Comparison of ENCODE assay signal across 13 mouse cellular contexts in genomic region chr15:92441630-92442180, GRCm38 (mm10). TPM values are rescaled to one million over a fixed set of nuclear protein-coding genes. Genes with fewer than 3 reads are reported as not detected.
DNase-seq lines count a peak whose midpoint lies in the region; ATAC-seq and TF ChIP-seq lines count a peak whose summit lies in the region.
"Had no signal": no experiment of that assay in that cellular context is flagged by ENCODE, and none has a peak within 500 bp of the region (broad histone marks: within the 10 kb centered on the region; RNA-seq: fewer than 3 reads in every experiment).

No protein-coding gene starts in this region.

- H3K4me3 ChIP-seq in kidney, postnatal 0 days (replicated peaks; ENCODE audit: low read depth, low read length): no peak overlapping the region
- no peak overlapping the region for H3K4me3 ChIP-seq in kidney, adult 2 months (ENCODE audit: insufficient read depth, low read depth, low read length)
- no peak overlapping the region for H3K4me3 ChIP-seq in hindbrain, embryonic 14.5 days (replicated peaks; ENCODE audit: low read length)
- no peak overlapping the region for H3K4me3 ChIP-seq in neural tube, embryonic 11.5 days (ENCODE audit: low read depth, low read length)
- H3K4me3 ChIP-seq: liver, embryonic 15.5 days had no signal

- H3K9ac ChIP-seq in kidney, postnatal 0 days (ENCODE audit: low read depth, low read length): no peak overlapping the region
- H3K9ac ChIP-seq in hindbrain, embryonic 14.5 days: peak overlapping the region; percentile 12
- H3K9ac ChIP-seq in neural tube, embryonic 11.5 days (ENCODE audit: low read length): no peak overlapping the region
- H3K9ac ChIP-seq: liver, embryonic 15.5 days had no signal

- TF ChIP-seq CTCF in kidney, postnatal 0 days (IDR thresholded peaks at IDR 0.05; ENCODE audit: low read depth): no peak
- TF ChIP-seq CTCF in kidney, adult 2 months (conservative IDR thresholded peaks at IDR 0.05; ENCODE audit: insufficient read depth, insufficient read length, low read depth, low read length): no peak

- no peak for ATAC-seq in kidney, postnatal 0 days (replicated peaks; ENCODE audit: low FRiP score, low read depth)
- ATAC-seq in hindbrain, embryonic 14.5 days (ENCODE audit: low FRiP score): no peak
- ATAC-seq in neural tube, embryonic 11.5 days (ENCODE audit: insufficient read depth, low FRiP score, low TSS enrichment): no peak

- H3K9me3 ChIP-seq in kidney, postnatal 0 days (replicated peaks; ENCODE audit: low read length): no peaks in the 10 kb centered on the region
- no peaks in the 10 kb centered on the region for H3K9me3 ChIP-seq in hindbrain, embryonic 14.5 days (ENCODE audit: control insufficient read depth, low read length)
- no peaks in the 10 kb centered on the region for H3K9me3 ChIP-seq in neural tube, embryonic 11.5 days (ENCODE audit: control insufficient read depth, low read length)
- H3K9me3 ChIP-seq: liver, embryonic 15.5 days had no signal

- no peaks in the 10 kb centered on the region for H3K36me3 ChIP-seq in kidney, postnatal 0 days (ENCODE audit: insufficient read depth, low read length)
- no peaks in the 10 kb centered on the region for H3K36me3 ChIP-seq in kidney, adult 2 months (ENCODE audit: control insufficient read depth, insufficient read depth, low read length)
- H3K36me3 ChIP-seq in hindbrain, embryonic 14.5 days (replicated peaks; ENCODE audit: control insufficient read depth, insufficient read depth): no peaks in the 10 kb centered on the region
- no peaks in the 10 kb centered on the region for H3K36me3 ChIP-seq in neural tube, embryonic 11.5 days (ENCODE audit: control insufficient read depth, insufficient read depth, low read length)
- H3K36me3 ChIP-seq: liver, embryonic 15.5 days had no signal

- H3K27me3 ChIP-seq in kidney, postnatal 0 days (ENCODE audit: insufficient read depth, low read length): no peaks in the 10 kb centered on the region; the same call in 1 of the 2 replicates
- H3K27me3 ChIP-seq in kidney, adult 2 months (replicated peaks; ENCODE audit: control insufficient read depth, insufficient read depth, low read length): no peaks in the 10 kb centered on the region
- H3K27me3 ChIP-seq in hindbrain, embryonic 14.5 days (ENCODE audit: control insufficient read depth, insufficient read depth, low read length): no peaks in the 10 kb centered on the region
- no peaks in the 10 kb centered on the region for H3K27me3 ChIP-seq in neural tube, embryonic 11.5 days (ENCODE audit: control insufficient read depth, insufficient read depth, low read length)
- H3K27me3 ChIP-seq: liver, embryonic 15.5 days had no signal

- no peak overlapping the region for H3K27ac ChIP-seq in kidney, postnatal 0 days
- H3K27ac ChIP-seq in kidney, adult 2 months (ENCODE audit: insufficient read depth, low read depth, low read length): no peak overlapping the region
- H3K27ac ChIP-seq in hindbrain, embryonic 14.5 days: peak overlapping the region; percentile 64
- H3K27ac ChIP-seq in neural tube, embryonic 11.5 days (ENCODE audit: low read depth, low read length): no peak overlapping the region
- H3K27ac ChIP-seq: liver, embryonic 15.5 days had no signal

- H3K4me2 ChIP-seq in kidney, postnatal 0 days (ENCODE audit: low read length): 0 out of 2 replicates have a peak overlapping the region, but pooled peaks have one; percentile 1
- peak overlapping the region; percentile 47 for H3K4me2 ChIP-seq in hindbrain, embryonic 14.5 days (replicated peaks)
- H3K4me2 ChIP-seq in neural tube, embryonic 11.5 days (ENCODE audit: low read depth): no peak overlapping the region
- H3K4me2 ChIP-seq: liver, embryonic 15.5 days had no signal

- WGBS in kidney, postnatal 0 days: 56% methylated on average over 19 of the region's 19 CpGs
- 75% methylated on average over 19 of the region's 19 CpGs for WGBS in kidney, adult 2 months
- WGBS in hindbrain, embryonic 14.5 days: 33% methylated on average over 19 of the region's 19 CpGs
- WGBS in neural tube, embryonic 11.5 days: 58% methylated on average over 19 of the region's 19 CpGs

- no peak for TF ChIP-seq POLR2A in kidney, adult 2 months (IDR thresholded peaks at IDR 0.05; ENCODE audit: low read depth, low read length)

- DNase-seq in kidney, postnatal 0 days (ENCODE audit: low spot score): peak; percentile 31
- no peak for DNase-seq in kidney, adult 2 months
- DNase-seq in embryo, embryonic 11 days: peak; percentile 35
- peak; percentile 55 for DNase-seq in hindbrain, embryonic 14.5 days (ENCODE audit: low spot score)
- peak; percentile 51 for DNase-seq in neural tube, embryonic 11.5 days (ENCODE audit: low spot score)
- DNase-seq in gastrocnemius, adult 18-20 months (ENCODE audit: low spot score): no peak
- DNase-seq in spleen, postnatal 4 days (ENCODE audit: low spot score in 2 of 2): no peak
- DNase-seq in spleen, adult 18-20 months: no peak
- DNase-seq: adrenal gland, postnatal 36 days; cerebellum, postnatal 14 days; heart, adult 11 months had no signal

- no peaks in the 10 kb centered on the region for H3K4me1 ChIP-seq in kidney, postnatal 0 days (replicated peaks; ENCODE audit: insufficient read depth, low read length)
- no peaks in the 10 kb centered on the region for H3K4me1 ChIP-seq in kidney, adult 2 months (ENCODE audit: control insufficient read depth, insufficient read depth, low read length)
- peaks cover 11% of the 10 kb centered on the region for H3K4me1 ChIP-seq in hindbrain, embryonic 14.5 days (replicated peaks; ENCODE audit: control insufficient read depth, insufficient read depth, low read length)
- H3K4me1 ChIP-seq in neural tube, embryonic 11.5 days (ENCODE audit: control insufficient read depth, insufficient read depth, low read length): no peaks in the 10 kb centered on the region
- H3K4me1 ChIP-seq: liver, embryonic 15.5 days had no signal

RNA-seq across cellular contexts. Expression of gene Pdzrn4, which starts 45.0 kb away (rescaled TPM):
- 2.7 and 2.8 TPM in 2 replicates for polyA plus RNA-seq in kidney, postnatal 0 days (2015; fragmentation: Nextera tagmentation; extraction: Ambion mirVana)
- polyA plus RNA-seq in kidney, adult 2 months (2012; rRNA removed): 0.39 and 0.45 TPM in 2 replicates
- 31.7 and 33.5 TPM in 2 replicates for polyA plus RNA-seq in hindbrain, embryonic 14.5 days (2014; fragmentation: Nextera tagmentation; extraction: Ambion mirVana)
- polyA plus RNA-seq in neural tube, embryonic 11.5 days (2014; fragmentation: Nextera tagmentation; extraction: Ambion mirVana): 12.5 and 14.4 TPM in 2 replicates
- total RNA-seq in gastrocnemius, adult 18-20 months (2021): 1 to 10 TPM in 1 of 2 experiments, under 1 TPM in 1; 0.41 to 1.1 TPM
- total RNA-seq: adrenal gland, postnatal 36 days; hematopoietic stem cell, adult 5-6 weeks had no signal

Comparison
In these comparisons a context has a peak if more than half of its experiments do, and no peak if none do; other contexts are left out.
1. DNase-seq: peak in kidney, postnatal 0 days (single experiment), embryo, embryonic 11 days (single experiment), hindbrain, embryonic 14.5 days (single experiment) and neural tube, embryonic 11.5 days (single experiment); none in kidney, adult 2 months (single experiment), gastrocnemius, adult 18-20 months (single experiment), spleen, postnatal 4 days (0 of 2) and spleen, adult 18-20 months (0 of 2).